8 mouse cellular contexts compared by ENCODE assay signal in genomic region chr15:25440991-25441867, GRCm38 (mm10). TPM values are rescaled to one million over a fixed set of nuclear protein-coding genes. Genes with fewer than 3 reads are reported as not detected.
DNase-seq lines count a peak whose midpoint lies in the region; ATAC-seq and TF ChIP-seq lines count a peak whose summit lies in the region.

No protein-coding gene starts in this region.

- WGBS in embryonic facial prominence, embryonic 14.5 days: 8% methylated on average over 24 of the region's 24 CpGs
- 14% methylated on average over 24 of the region's 24 CpGs for WGBS in heart, embryonic 13.5 days
- WGBS in kidney, embryonic 16.5 days: 11% methylated on average over 24 of the region's 24 CpGs
- WGBS in neural tube, embryonic 13.5 days: 26% methylated on average over 24 of the region's 24 CpGs

- no peak overlapping the region for H3K9ac ChIP-seq in CH12.LX (ENCODE audit: insufficient read depth, low read depth)
- 0 out of 2 replicates have a peak overlapping the region, but pooled peaks have one; percentile 10 for H3K9ac ChIP-seq in embryonic facial prominence, embryonic 14.5 days (ENCODE audit: low read depth, low read length)
- H3K9ac ChIP-seq in heart, embryonic 13.5 days: peak overlapping the region; percentile 58
- no peak overlapping the region; the same call in 1 of the 2 replicates for H3K9ac ChIP-seq in kidney, embryonic 16.5 days (replicated peaks; ENCODE audit: low read length)
- H3K9ac ChIP-seq in neural tube, embryonic 13.5 days: no peak overlapping the region

- ATAC-seq in embryonic facial prominence, embryonic 14.5 days (ENCODE audit: low read depth): no peak
- ATAC-seq in heart, embryonic 13.5 days (ENCODE audit: extremely low read depth, insufficient number of reproducible peaks, low FRiP score, low TSS enrichment): no peak
- ATAC-seq in kidney, embryonic 16.5 days (ENCODE audit: low FRiP score, low TSS enrichment): no peak
- no peak for ATAC-seq in neural tube, embryonic 13.5 days (ENCODE audit: low read depth)

- in situ Hi-C loops in CH12.LX (cut with MboI; ENCODE audit: low pct_ligation_motif_present, low pct_unique_long_range_greater_than_20kb, low sequenced_read_pairs): loop anchor here (5.0 to 25.0 kb wide), 2 partner anchors 171 to 281 kb away; partner anchors contain the start of gene Myo10

- peak; percentile 93 for DNase-seq in CH12.LX (ENCODE audit: extremely low read depth)
- peak; percentile 86 for DNase-seq in adrenal gland, postnatal 14 days
- peak; percentile 84 for DNase-seq in embryonic facial prominence, embryonic 14.5 days (ENCODE audit: low spot score)
- DNase-seq in lung, adult 18-20 months: peak; percentile 51 to 58
- DNase-seq in thymus, postnatal 14 days: peak; percentile 76

- H3K9me3 ChIP-seq in CH12.LX (replicated peaks; ENCODE audit: low read length): no peaks in the 10 kb centered on the region
- H3K9me3 ChIP-seq in embryonic facial prominence, embryonic 14.5 days (ENCODE audit: control insufficient read depth, low read length): no peaks in the 10 kb centered on the region
- no peaks in the 10 kb centered on the region for H3K9me3 ChIP-seq in heart, embryonic 13.5 days
- H3K9me3 ChIP-seq in kidney, embryonic 16.5 days (ENCODE audit: low read length): no peaks in the 10 kb centered on the region
- no peaks in the 10 kb centered on the region for H3K9me3 ChIP-seq in neural tube, embryonic 13.5 days

- no peak overlapping the region for H3K4me3 ChIP-seq in CH12.LX (replicated peaks in 1 of 3; ENCODE audit: low read depth in 2 of 3, low read length in 2 of 3, poor library complexity in 1 of 3)
- H3K4me3 ChIP-seq in embryonic facial prominence, embryonic 14.5 days (ENCODE audit: low read depth, low read length): peak overlapping the region; percentile 23
- peak overlapping the region; percentile 37 for H3K4me3 ChIP-seq in heart, embryonic 13.5 days
- H3K4me3 ChIP-seq in kidney, embryonic 16.5 days (ENCODE audit: low read length): peak overlapping the region; percentile 25
- no peak overlapping the region for H3K4me3 ChIP-seq in neural tube, embryonic 13.5 days

- peak; percentile 66 for TF ChIP-seq RAD21 in CH12.LX (IDR thresholded peaks at IDR 0.05; ENCODE audit: low read depth, low read length)

- TF ChIP-seq CTCF in CH12.LX (conservative IDR thresholded peaks at IDR 0.05 in 1 of 2, IDR thresholded peaks at IDR 0.05 in 1 of 2; ENCODE audit: low read depth in 2 of 2, low read length in 2 of 2): peak; percentile 57 to 64; a peak in 3 of 4 replicates

- TF ChIP-seq POLR2A in CH12.LX (IDR thresholded peaks at IDR 0.05; ENCODE audit: low read depth, low read length): no peak

- 0 out of 2 replicates have a peak overlapping the region, but pooled peaks have one; percentile 15 for H3K4me2 ChIP-seq in CH12.LX (ENCODE audit: insufficient read depth, low read depth, poor library complexity, severe bottlenecking)
- peak overlapping the region; percentile 60 for H3K4me2 ChIP-seq in embryonic facial prominence, embryonic 14.5 days (ENCODE audit: low read depth, low read length)
- peak overlapping the region; percentile 69 for H3K4me2 ChIP-seq in heart, embryonic 13.5 days
- H3K4me2 ChIP-seq in kidney, embryonic 16.5 days (replicated peaks; ENCODE audit: low read depth, low read length): peak overlapping the region; percentile 53
- peak overlapping the region; percentile 39 for H3K4me2 ChIP-seq in neural tube, embryonic 13.5 days

- no peak for TF ChIP-seq EP300 in CH12.LX (IDR thresholded peaks at IDR 0.05; ENCODE audit: low read length)

- dilution Hi-C loops in CH12.LX (cut with MboI; ENCODE audit: extremely low pct_ligation_motif_present, extremely low pct_unique_long_range_greater_than_20kb, low sequenced_read_pairs): no loop called here

- peaks cover 0 to 9% of the 10 kb centered on the region in 2 experiments; a peak in 2 of 4 replicates for H3K4me1 ChIP-seq in CH12.LX (ENCODE audit: control insufficient read depth in 1 of 2, insufficient read depth in 2 of 2)
- H3K4me1 ChIP-seq in embryonic facial prominence, embryonic 14.5 days (ENCODE audit: control insufficient read depth, insufficient read depth, low read length): peaks cover 10% of the 10 kb centered on the region
- H3K4me1 ChIP-seq in heart, embryonic 13.5 days: peaks cover 14% of the 10 kb centered on the region
- H3K4me1 ChIP-seq in kidney, embryonic 16.5 days (ENCODE audit: insufficient read depth, low read length): peaks cover 31% of the 10 kb centered on the region
- peaks cover 28% of the 10 kb centered on the region for H3K4me1 ChIP-seq in neural tube, embryonic 13.5 days (replicated peaks)

- H3K36me3 ChIP-seq in CH12.LX (replicated peaks in 1 of 2; ENCODE audit: control insufficient read depth in 1 of 2, insufficient read depth in 1 of 2, low read length in 1 of 2): no peaks in the 10 kb centered on the region
- no peaks in the 10 kb centered on the region for H3K36me3 ChIP-seq in embryonic facial prominence, embryonic 14.5 days (ENCODE audit: control insufficient read depth, insufficient read depth, low read length)
- no peaks in the 10 kb centered on the region for H3K36me3 ChIP-seq in heart, embryonic 13.5 days
- no peaks in the 10 kb centered on the region for H3K36me3 ChIP-seq in kidney, embryonic 16.5 days (ENCODE audit: insufficient read depth, low read length)
- no peaks in the 10 kb centered on the region for H3K36me3 ChIP-seq in neural tube, embryonic 13.5 days

- no peaks in the 10 kb centered on the region for H3K27me3 ChIP-seq in CH12.LX (replicated peaks)
- H3K27me3 ChIP-seq in embryonic facial prominence, embryonic 14.5 days (replicated peaks; ENCODE audit: control insufficient read depth, insufficient read depth, low read length): no peaks in the 10 kb centered on the region
- H3K27me3 ChIP-seq in heart, embryonic 13.5 days (replicated peaks): peaks cover 64% of the 10 kb centered on the region
- no peaks in the 10 kb centered on the region for H3K27me3 ChIP-seq in kidney, embryonic 16.5 days (ENCODE audit: insufficient read depth, low read length)
- 0 out of 2 replicates have a peak, but pooled peaks cover 5% of the 10 kb centered on the region for H3K27me3 ChIP-seq in neural tube, embryonic 13.5 days

- H3K79me2 ChIP-seq in CH12.LX (replicated peaks; ENCODE audit: control insufficient read depth, extremely low read depth, insufficient read depth, poor library complexity, severe bottlenecking): no peaks in the 10 kb centered on the region

- no peak overlapping the region for H3K27ac ChIP-seq in CH12.LX (ENCODE audit: insufficient read depth, low read depth)
- H3K27ac ChIP-seq in embryonic facial prominence, embryonic 14.5 days (replicated peaks; ENCODE audit: low read depth, low read length): no peak overlapping the region
- no peak overlapping the region for H3K27ac ChIP-seq in heart, embryonic 13.5 days (replicated peaks)
- H3K27ac ChIP-seq in kidney, embryonic 16.5 days (ENCODE audit: low read length): no peak overlapping the region
- no peak overlapping the region for H3K27ac ChIP-seq in neural tube, embryonic 13.5 days (replicated peaks)

TF ChIP-seq in CH12.LX, 34 proteins besides CTCF, POLR2A, EP300 and RAD21:
- TF ChIP-seq MEF2A (IDR thresholded peaks at IDR 0.05; ENCODE audit: borderline replicate concordance, low read depth, low read length) (no peak), TBP (conservative IDR thresholded peaks at IDR 0.05; ENCODE audit: low read depth, low read length) (no peak), SMC3 (IDR thresholded peaks at IDR 0.05; ENCODE audit: low read depth, low read length) (peak; percentile 43; the same call in 1 of the 2 replicates), TCF12 (IDR thresholded peaks at IDR 0.05; ENCODE audit: low read depth, low read length) (no peak), MAZ (IDR thresholded peaks at IDR 0.05; ENCODE audit: low read depth, low read length) (no peak)

RNA-seq across cellular contexts. Expression of gene Basp1, which starts 27.7 kb away (rescaled TPM):
- 0.04 and 0.17 TPM in 2 replicates for total RNA-seq in CH12.LX (2012; rRNA removed)
- 1.6 and 1.8 TPM in 2 replicates for total RNA-seq in CH12.LX (2014; rRNA removed)
- polyA plus RNA-seq in CH12.LX (2012; ENCODE audit: insufficient read length, low read depth): 2.4 and 2.5 TPM in 2 replicates
- 10.4 and 16.7 TPM in 2 replicates for total RNA-seq in adrenal gland, postnatal 14 days (2021)
- 52.6 and 57.0 TPM in 2 replicates for polyA plus RNA-seq in embryonic facial prominence, embryonic 14.5 days (2014; fragmentation: Nextera tagmentation; extraction: Ambion mirVana)
- 6.2 and 7.2 TPM in 2 replicates for polyA plus RNA-seq in heart, embryonic 13.5 days (2015; fragmentation: Nextera tagmentation; extraction: Ambion mirVana)
- polyA plus RNA-seq in kidney, embryonic 16.5 days (2015; fragmentation: Nextera tagmentation; extraction: Ambion mirVana): 14.5 and 15.4 TPM in 2 replicates
- 311 and 351 TPM in 2 replicates for polyA plus RNA-seq in neural tube, embryonic 13.5 days (2015; fragmentation: Nextera tagmentation; extraction: Ambion mirVana)

Comparison
In these comparisons a context has a peak if more than half of its experiments do, and no peak if none do; other contexts are left out.
1. H3K4me2 ChIP-seq: peak in every context shown above with its lines; median percentile 69 in heart, embryonic 13.5 days; 60 in embryonic facial prominence, embryonic 14.5 days; 53 in kidney, embryonic 16.5 days; 39 in neural tube, embryonic 13.5 days; 15 in CH12.LX.
2. H3K4me3 ChIP-seq: peak in embryonic facial prominence, embryonic 14.5 days (single experiment), heart, embryonic 13.5 days (single experiment) and kidney, embryonic 16.5 days (single experiment); none in CH12.LX (0 of 3) and neural tube, embryonic 13.5 days (single experiment).
3. H3K9ac ChIP-seq: peak in embryonic facial prominence, embryonic 14.5 days (single experiment) and heart, embryonic 13.5 days (single experiment); none in CH12.LX (single experiment), kidney, embryonic 16.5 days (single experiment) and neural tube, embryonic 13.5 days (single experiment).
4. Peak in every context shown above with its lines, with median percentiles within 50 percentile points of each other: DNase-seq.